Mouse (Mus musculus) megakaryocyte progenitor cell, adult 5-6 weeks (primary cell): Measurements from ENCODE around the gene Pxn. TPM values are rescaled to one million over a fixed set of nuclear protein-coding genes. Genes with fewer than 3 reads are reported as not detected.

Source experiments
- ATAC-seq: replicated peaks from 2 replicates; pipeline ENCODE4 v1.8.0; 2016; ENCODE audit warnings: mild to moderate bottlenecking, moderate TSS enrichment, inconsistent platforms; ENCODE audit not compliant: poor library complexity
- total RNA-seq, 2 experiments: library from RNA; stranded (forward) in 1 of 2; stranded (reverse) in 1 of 2; fragments of 157-497, 149-512 nt in 1 of 2; fragments of 200-1000 nt in 1 of 2; gene quantifications; 2 replicates each; pipeline versions ENCODE4 v1.2.3 to v1.2.4; 2015 to 2017

Pxn gene
- total RNA-seq (2015): 40.4 and 52.8 TPM in 2 replicates
- 69.6 and 73.0 TPM in 2 replicates for total RNA-seq (2017)

GRCm38 (mm10) chr5:115506454-115507201 is at the start of gene Pxn:
TSS of gene Pxn (plus strand) at chr5:115506676.
- ATAC-seq: peak; percentile 92

DNA sequence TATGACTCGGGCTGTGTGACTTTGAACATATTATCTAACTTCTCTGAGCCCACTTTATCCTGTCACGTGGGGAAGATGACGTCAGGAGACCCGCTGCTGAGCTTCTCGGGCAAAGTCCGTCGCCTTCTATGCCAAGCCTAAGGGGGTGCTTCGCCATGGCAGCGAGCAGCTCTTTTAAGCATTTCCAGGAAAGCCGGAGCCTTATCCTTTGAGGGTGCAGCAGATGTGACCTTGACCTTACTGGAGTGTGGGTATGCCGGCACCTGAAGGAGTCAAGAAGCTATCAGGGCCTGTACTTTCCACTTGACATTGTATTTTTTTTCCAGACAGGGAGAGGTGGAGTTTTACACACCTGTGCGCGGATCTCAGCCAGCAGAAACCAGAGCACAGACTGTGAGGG is 47.6 kb upstream of the Pxn start:
- no peak for ATAC-seq

DNA sequence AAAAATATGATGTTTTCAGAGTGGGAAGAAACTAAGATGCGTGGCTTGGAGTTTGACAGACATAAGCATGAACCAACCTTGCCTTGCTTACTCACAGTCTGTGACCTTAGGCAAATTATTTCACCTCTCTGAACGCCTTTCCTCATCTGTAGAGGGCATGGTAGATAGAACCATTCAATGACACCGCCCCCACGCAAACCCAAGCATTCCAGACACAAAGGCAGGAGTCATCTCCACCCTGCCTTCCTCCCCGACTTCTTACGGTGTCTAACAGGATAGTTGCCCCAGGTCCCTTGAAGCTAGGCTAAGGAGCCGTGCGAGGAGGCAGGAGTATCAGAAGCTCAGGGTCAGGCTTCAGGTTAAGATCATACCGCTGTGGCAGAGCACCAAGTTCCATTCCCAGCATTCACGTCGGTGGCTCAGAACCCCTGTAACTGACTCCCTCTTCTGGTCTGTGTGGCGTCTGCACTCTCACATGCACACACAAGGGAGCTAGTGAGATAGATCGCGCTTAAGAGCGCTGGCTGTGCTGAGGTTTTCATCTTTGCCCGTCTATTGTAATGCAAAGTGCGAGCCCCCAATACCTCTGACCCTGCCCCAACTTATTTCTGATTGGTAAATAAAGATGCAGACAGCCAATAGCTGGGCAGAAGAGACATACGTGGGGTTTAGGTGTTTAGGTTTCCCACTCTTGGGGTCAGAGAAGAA is 41.9 kb upstream of the Pxn start:
- ATAC-seq: no peak

GRCm38 (mm10) chr5:115465642-115466420 is 40.6 kb upstream of the Pxn start, which contains the start of gene Pla2g1b:
TSS of gene Pla2g1b (plus strand) at chr5:115466262.
- ATAC-seq: 0 out of 2 replicates have a peak, but pooled peaks have one; percentile 46

DNA sequence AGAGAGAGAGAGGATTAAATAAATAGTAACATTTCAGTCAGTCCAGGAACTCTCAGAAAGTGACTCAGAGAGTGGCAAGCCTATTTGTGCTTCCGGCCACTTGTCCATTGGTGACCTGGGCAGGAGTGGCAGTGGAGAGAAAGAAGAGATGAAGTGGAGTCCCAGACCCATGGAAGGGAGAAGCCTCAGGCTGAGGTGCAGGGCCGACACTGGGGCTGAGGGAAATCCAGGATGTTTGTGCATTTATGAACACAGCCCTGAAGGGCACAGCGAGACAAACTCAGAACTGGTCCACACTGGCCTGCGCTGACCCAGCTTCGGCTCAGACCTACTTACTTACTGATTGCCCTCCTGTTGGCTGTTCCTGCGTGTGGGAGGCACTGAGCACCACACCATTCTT is 36.7 kb upstream of the Pxn start:
- no peak for ATAC-seq

- ATAC-seq: peak; percentile 81
Observed at GRCm38 (mm10) chr5:115470766-115471531, 35.5 kb upstream of the Pxn start.

GRCm38 (mm10) chr5:115473191-115473590 is 33.3 kb upstream of the Pxn start:
- no peak for ATAC-seq

- no peak for ATAC-seq
Observed at GRCm38 (mm10) chr5:115474174-115474828, 32.2 kb upstream of the Pxn start.

DNA sequence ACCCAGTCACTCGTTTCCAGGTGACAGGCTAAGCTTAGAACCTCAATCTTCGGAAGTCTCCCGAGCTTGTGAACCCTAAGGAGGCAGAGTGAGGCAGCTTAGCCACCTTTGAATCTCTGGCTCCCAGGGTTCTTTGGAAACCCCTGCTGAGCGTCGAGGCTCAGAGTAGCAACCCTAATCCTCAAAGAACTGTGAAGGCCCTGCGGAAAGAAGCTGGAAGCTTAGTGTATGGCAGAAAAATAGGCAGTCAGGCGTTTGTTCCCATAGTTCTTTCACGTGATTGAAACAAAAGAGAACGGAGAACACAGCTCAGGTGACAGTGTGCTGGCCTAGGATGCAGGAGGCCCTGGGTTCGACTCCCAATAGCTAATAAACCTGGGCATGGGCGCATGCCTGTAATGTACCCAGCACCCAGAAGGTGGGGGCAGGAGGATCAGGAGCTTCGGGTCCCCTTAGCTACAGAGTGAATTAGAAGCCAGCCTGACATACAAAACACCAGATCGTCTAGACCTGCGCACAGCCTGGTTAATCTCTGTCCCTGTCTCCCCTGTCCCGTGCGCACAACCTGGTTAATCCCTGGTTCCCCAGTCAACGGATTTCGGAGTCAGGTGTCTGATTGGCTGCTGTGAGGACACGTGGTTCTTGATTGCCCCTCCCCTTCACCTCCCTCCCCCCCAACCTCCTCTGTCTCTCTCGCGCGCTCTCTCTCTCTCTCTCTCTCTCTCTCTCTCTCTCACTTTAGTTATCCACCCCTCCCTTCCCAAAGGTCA is 31.0 kb upstream of the Pxn start:
- ATAC-seq: peak; percentile 72

DNA sequence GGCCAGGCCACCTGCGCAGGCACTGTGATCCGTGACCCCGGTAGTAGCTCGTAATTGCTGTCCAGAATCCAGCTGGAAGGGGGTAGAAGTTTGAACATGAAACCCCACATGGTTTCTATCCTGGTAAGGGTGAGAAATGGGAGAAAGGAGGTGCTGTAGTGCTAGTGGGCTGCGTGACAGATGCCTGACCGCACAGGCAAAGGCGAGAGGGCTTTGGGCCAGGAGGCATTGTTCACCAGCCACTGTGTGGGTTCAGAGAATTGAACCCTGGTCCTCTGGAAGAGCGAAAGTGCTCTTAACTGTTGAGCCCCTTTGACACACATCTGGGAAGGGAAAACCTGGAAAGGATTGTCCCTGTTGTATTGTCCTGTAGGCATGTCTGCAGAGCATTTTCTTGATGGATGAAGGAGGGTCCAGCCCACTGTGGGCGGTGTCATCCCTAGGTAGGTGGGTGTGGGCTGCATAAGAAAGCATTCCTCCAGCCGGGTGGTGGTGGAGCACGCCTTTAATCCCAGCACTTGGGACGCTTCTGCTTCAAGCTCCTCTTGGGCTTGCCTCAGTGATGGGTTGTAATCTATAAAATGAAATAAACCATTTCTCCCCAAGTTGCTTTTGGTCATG is 30.3 kb upstream of the Pxn start:
- ATAC-seq: no peak

DNA sequence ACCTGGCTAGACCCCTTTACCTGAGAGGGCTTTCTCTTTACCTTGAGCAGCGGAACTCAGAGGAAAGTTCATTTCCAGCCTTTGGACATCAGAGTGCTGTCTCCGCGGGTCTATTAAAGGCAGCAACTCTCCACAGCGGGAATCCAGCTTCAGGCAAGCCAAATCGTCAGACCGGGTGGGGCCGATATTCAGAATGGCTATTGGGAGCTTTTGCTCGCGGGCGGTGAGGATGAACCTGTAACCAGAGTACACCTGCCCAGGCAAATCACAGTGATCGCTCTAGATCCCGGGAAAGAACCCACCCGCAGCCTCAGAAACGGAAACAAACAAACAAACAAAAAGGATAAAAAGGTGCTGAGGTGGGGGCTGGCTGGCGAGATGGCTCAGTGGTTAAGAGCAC is 26.9 kb upstream of the Pxn start:
- ATAC-seq: no peak

- ATAC-seq: no peak
Observed at GRCm38 (mm10) chr5:115480101-115480500, 26.4 kb upstream of the Pxn start.

DNA sequence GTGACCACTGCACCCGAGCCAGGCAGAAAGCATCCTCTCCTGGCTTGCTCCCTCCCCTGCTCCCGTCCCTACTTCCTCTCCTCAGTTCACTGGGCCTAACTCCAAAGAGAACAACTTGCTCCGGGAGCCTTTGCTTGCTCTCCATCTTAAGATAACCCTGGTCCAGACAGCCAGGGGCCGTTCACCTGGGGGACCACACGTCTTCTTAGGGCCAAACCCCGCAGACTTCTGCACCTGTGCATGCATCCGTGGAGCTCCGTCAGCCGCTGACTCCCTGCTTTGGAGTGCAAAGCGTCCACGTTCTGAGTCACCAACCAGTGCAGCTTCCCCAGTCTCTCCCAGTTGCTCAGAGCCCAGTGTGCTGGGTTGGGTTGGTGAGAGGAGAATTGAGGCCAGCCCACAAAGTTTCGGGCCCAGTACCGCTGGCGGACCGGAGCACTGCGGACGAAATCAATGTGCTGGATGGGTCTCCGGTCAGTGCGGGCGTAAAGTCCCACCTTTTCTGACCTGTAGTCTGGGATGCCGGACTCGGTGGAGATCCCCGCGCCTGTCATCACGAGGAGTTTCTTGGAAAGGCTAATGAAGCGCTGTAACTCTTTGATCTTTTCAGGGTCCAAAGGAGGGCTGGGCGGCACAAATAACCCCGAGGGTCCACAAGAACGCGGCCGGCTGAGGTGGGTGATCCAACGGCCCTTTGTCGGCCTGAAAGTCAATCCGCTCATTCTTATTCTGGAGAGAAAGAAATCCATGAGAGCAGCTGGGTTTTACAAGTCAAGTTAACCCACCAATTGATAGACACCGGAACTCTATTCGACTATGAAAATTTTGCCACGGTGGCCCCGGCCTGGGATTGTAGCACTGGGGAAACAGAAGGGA is 23.8 kb upstream of the Pxn start:
- no peak for ATAC-seq

- ATAC-seq: no peak
Observed at GRCm38 (mm10) chr5:115483385-115483784, 23.1 kb upstream of the Pxn start.

GRCm38 (mm10) chr5:115483947-115484920 is 22.2 kb upstream of the Pxn start, which contains the start of gene Sirt4:
TSS of gene Sirt4 (minus strand) at chr5:115484725.
- ATAC-seq: peak; percentile 96

DNA sequence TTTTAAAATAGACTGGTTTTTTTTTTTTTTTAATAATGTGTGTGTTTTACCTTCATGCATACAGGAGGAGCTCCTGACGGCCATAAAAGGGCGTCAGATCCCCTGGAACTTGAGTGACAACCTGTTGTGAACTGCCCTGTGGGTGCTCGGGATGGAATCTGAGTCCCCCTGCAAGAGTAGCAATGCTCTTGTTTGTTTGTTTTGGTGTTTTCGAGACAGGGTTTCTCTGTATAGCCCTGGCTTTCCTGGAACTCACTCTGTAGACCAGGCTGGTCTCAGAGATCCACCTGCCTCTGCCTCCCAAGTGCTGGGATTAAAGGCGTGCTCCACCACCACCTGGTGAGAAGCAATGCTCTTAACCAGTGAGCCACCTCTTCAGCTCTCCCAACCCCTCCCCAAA is 21.5 kb upstream of the Pxn start:
- no peak for ATAC-seq
